Comparison of ENCODE assay signal across 7 mouse cellular contexts in the genomic region with DNA sequence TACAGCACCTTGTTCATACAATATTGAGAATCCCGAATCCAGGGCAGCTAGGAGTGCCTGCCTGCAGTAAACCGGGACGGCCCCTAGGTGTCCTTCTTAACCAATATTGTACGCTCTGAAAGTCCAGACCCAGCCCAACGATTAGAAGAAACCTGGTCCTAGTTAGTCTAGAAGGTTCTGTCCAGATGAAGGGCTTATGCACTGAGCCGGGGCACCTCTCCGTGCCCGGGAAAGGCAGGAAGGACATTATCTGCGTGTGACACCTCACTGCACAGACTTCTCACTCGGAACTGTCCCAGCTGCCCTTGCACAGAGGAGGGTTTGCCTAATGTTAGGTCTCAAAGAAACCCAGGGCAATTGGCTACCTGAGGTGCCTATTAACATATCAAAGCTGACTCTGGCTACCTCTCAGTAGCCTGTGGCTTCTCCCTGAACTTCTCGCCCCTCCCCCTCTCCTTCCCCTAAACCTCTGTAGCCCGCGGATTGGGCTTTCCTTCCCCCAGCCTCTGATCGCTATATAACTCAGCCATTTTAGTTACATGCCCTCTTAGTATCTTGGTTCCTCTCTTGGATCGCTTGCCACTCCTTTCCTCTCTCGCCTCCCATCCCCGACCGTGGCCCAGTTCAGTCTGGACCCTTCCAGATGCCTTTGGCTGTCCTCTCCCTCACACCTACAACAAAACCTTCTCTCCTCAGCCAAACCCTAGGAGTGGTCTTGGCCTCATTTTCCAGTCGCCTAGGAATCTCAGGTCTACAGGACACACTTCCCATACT. TPM values are rescaled to one million over a fixed set of nuclear protein-coding genes. Genes with fewer than 3 reads are reported as not detected.
A peak's percentile ranks its signal among the peaks of the same experiment; 100 is the strongest.
DNase-seq lines count a peak whose midpoint lies in the region; ATAC-seq and TF ChIP-seq lines count a peak whose summit lies in the region.

No protein-coding gene starts in this region.

- DNase-seq in adrenal gland, postnatal 25 days, result peak; percentile 72
- peak; percentile 76 to 86 for DNase-seq in heart, adult 9 months (ENCODE audit: low spot score in 2 of 2)
- peak; percentile 92 for DNase-seq in kidney, adult 9 months
- DNase-seq in limb, embryonic 14.5 days (ENCODE audit: low spot score), result peak; percentile 87
- DNase-seq in spleen, postnatal 10 days (ENCODE audit: low spot score in 2 of 2), result peak; percentile 20 to 58

- WGBS in embryonic facial prominence, embryonic 12.5 days, result 2% methylated on average over 19 of the region's 19 CpGs
- WGBS in limb, embryonic 14.5 days, result 2% methylated on average over 19 of the region's 19 CpGs
- WGBS in midbrain, embryonic 16.5 days, result 4% methylated on average over 19 of the region's 19 CpGs

- ATAC-seq in embryonic facial prominence, embryonic 12.5 days (ENCODE audit: insufficient number of reproducible peaks, insufficient read depth, low FRiP score, low TSS enrichment), result peak; percentile 72; the same call in 1 of the 2 replicates
- peak; percentile 82 for ATAC-seq in limb, embryonic 14.5 days (ENCODE audit: low FRiP score, low read depth)
- peak; percentile 87 for ATAC-seq in midbrain, embryonic 16.5 days

- H3K36me3 ChIP-seq in embryonic facial prominence, embryonic 12.5 days, result no peaks in the 10 kb centered on the region
- H3K36me3 ChIP-seq in limb, embryonic 14.5 days (ENCODE audit: control insufficient read depth, insufficient read depth, low read length), result no peaks in the 10 kb centered on the region
- H3K36me3 ChIP-seq in midbrain, embryonic 16.5 days (ENCODE audit: control insufficient read depth, insufficient read depth, low read length), result no peaks in the 10 kb centered on the region

- H3K4me1 ChIP-seq in embryonic facial prominence, embryonic 12.5 days, result peaks cover 12% of the 10 kb centered on the region
- 0 out of 2 replicates have a peak, but pooled peaks cover 19% of the 10 kb centered on the region for H3K4me1 ChIP-seq in limb, embryonic 14.5 days (ENCODE audit: control insufficient read depth, insufficient read depth, low read length)
- peaks cover 12% of the 10 kb centered on the region for H3K4me1 ChIP-seq in midbrain, embryonic 16.5 days (ENCODE audit: control insufficient read depth, insufficient read depth, low read length)

- H3K9ac ChIP-seq in embryonic facial prominence, embryonic 12.5 days, result no peak overlapping the region
- 0 out of 2 replicates have a peak overlapping the region, but pooled peaks have one; percentile 21 for H3K9ac ChIP-seq in limb, embryonic 14.5 days (ENCODE audit: low read depth, low read length, severe bottlenecking)
- peak overlapping the region; percentile 52 for H3K9ac ChIP-seq in midbrain, embryonic 16.5 days (ENCODE audit: low read depth, low read length)

- peaks cover 15% of the 10 kb centered on the region; the same call in 1 of the 2 replicates for H3K27me3 ChIP-seq in embryonic facial prominence, embryonic 12.5 days
- no peaks in the 10 kb centered on the region for H3K27me3 ChIP-seq in limb, embryonic 14.5 days (ENCODE audit: control insufficient read depth, insufficient read depth, low read length)
- H3K27me3 ChIP-seq in midbrain, embryonic 16.5 days (ENCODE audit: control insufficient read depth, insufficient read depth, low read depth, low read length), result 0 out of 2 replicates have a peak, but pooled peaks cover 2% of the 10 kb centered on the region

- TF ChIP-seq POLR2A in limb, embryonic 14.5 days (IDR thresholded peaks at IDR 0.05; ENCODE audit: borderline replicate concordance, extremely low read depth, insufficient read depth, insufficient read length), result no peak

- peak overlapping the region; percentile 22 for H3K4me3 ChIP-seq in embryonic facial prominence, embryonic 12.5 days
- peak overlapping the region; percentile 21 for H3K4me3 ChIP-seq in limb, embryonic 14.5 days (replicated peaks; ENCODE audit: low read length)
- H3K4me3 ChIP-seq in midbrain, embryonic 16.5 days (ENCODE audit: low read depth, low read length), result peak overlapping the region; percentile 24

- no peak overlapping the region for H3K27ac ChIP-seq in embryonic facial prominence, embryonic 12.5 days
- H3K27ac ChIP-seq in limb, embryonic 14.5 days (replicated peaks; ENCODE audit: low read depth, low read length), result no peak overlapping the region
- H3K27ac ChIP-seq in midbrain, embryonic 16.5 days (ENCODE audit: low read length), result no peak overlapping the region

- no peaks in the 10 kb centered on the region for H3K9me3 ChIP-seq in embryonic facial prominence, embryonic 12.5 days
- no peaks in the 10 kb centered on the region for H3K9me3 ChIP-seq in limb, embryonic 14.5 days (ENCODE audit: control insufficient read depth, low read length)
- H3K9me3 ChIP-seq in midbrain, embryonic 16.5 days (replicated peaks; ENCODE audit: control insufficient read depth, low read length, poor library complexity, severe bottlenecking), result no peaks in the 10 kb centered on the region

- H3K4me2 ChIP-seq in embryonic facial prominence, embryonic 12.5 days (replicated peaks), result peak overlapping the region; percentile 60
- peak overlapping the region; percentile 48 for H3K4me2 ChIP-seq in limb, embryonic 14.5 days (replicated peaks; ENCODE audit: low read depth, low read length, severe bottlenecking)
- peak overlapping the region; percentile 65 for H3K4me2 ChIP-seq in midbrain, embryonic 16.5 days (ENCODE audit: low read length)

RNA-seq across cellular contexts. Expression of gene Lmod3, which starts 25.6 kb away (rescaled TPM):
- not detected in 2 replicates for total RNA-seq in adrenal gland, postnatal 25 days (2021)
- 2.4 and 3.7 TPM in 2 replicates for polyA plus RNA-seq in embryonic facial prominence, embryonic 12.5 days (2016; fragmentation: Nextera tagmentation; extraction: Ambion mirVana)
- 6.6 and 11.9 TPM in 2 replicates for polyA plus RNA-seq in limb, embryonic 14.5 days (2012; rRNA removed)
- 9.4 and 12.2 TPM in 2 replicates for polyA plus RNA-seq in limb, embryonic 14.5 days (2014; fragmentation: Nextera tagmentation; extraction: Ambion mirVana)
- polyA plus RNA-seq in midbrain, embryonic 16.5 days (2015; fragmentation: Nextera tagmentation; extraction: Ambion mirVana), result 0.09 TPM in 1 of 2 replicates, not detected in the other

Comparison
In these comparisons a context has a peak if more than half of its experiments do, and no peak if none do; other contexts are left out.
1. DNase-seq: peak in every context shown above with its lines; median percentile 92 in kidney, adult 9 months; 87 in limb, embryonic 14.5 days; 81 in heart, adult 9 months; 72 in adrenal gland, postnatal 25 days; 39 in spleen, postnatal 10 days.